Mouse (Mus musculus) midbrain, embryonic 10.5 days (tissue): Measurements from ENCODE around the gene Me3. TPM values are rescaled to one million over a fixed set of nuclear protein-coding genes. Genes with fewer than 3 reads are reported as not detected.
A peak's percentile ranks its signal among the peaks of the same experiment; 100 is the strongest.

Source experiments
- DNase-seq: peaks from one replicate; pipeline ENCODE4 v3.0.0-alpha.2; 2017; ENCODE audit warnings: low spot score
- H3K27ac ChIP-seq: fragments of 300-500 bp; sonication (generic); replicated peaks from 2 replicates; pipeline ENCODE4 v1.5.1; 2016; ENCODE audit warnings: mild to moderate bottlenecking
- H3K27me3 ChIP-seq: fragments of 300-500 bp; sonication (generic); 2 replicates; pipeline ENCODE4 v1.6.1; 2016; ENCODE audit warnings: low read depth, mild to moderate bottlenecking; ENCODE audit not compliant: poor library complexity, severe bottlenecking
- H3K36me3 ChIP-seq: fragments of 300-500 bp; sonication (generic); 2 replicates; pipeline ENCODE4 v1.6.1; 2016; ENCODE audit warnings: mild to moderate bottlenecking, moderate library complexity
- H3K4me1 ChIP-seq: fragments of 300-500 bp; sonication (generic); 2 replicates; pipeline ENCODE4 v1.6.1; 2016
- H3K4me3 ChIP-seq: fragments of 300-500 bp; sonication (generic); 2 replicates; pipeline ENCODE4 v1.5.1; 2016; ENCODE audit warnings: mild to moderate bottlenecking, moderate library complexity
- H3K9me3 ChIP-seq: fragments of 300-500 bp; sonication (generic); replicated peaks from 2 replicates; pipeline ENCODE4 v1.6.1; 2016; ENCODE audit warnings: mild to moderate bottlenecking
- WGBS: fragments of 180-500 bp; shearing (Covaris S2); methylation state at CpG from one replicate; pipeline ENCODE4 v1.1.7; 2016; 5-methylcytosine and 5-hydroxymethylcytosine counted together
- polyA plus RNA-seq: library from polyadenylated mRNA; unstranded; fragments of >200 nt; fragmentation: Nextera tagmentation; extraction: Ambion mirVana; gene quantifications from 2 replicates; pipeline ENCODE4 v1.2.1, GENCODE M21; 2016

Me3 gene
- polyA plus RNA-seq, 1 experiment from 2014 or later, result 1.1 TPM

- 80% methylated on average over 10 of the region's 10 CpGs for WGBS
- Histone ChIP-seq H3K36me3 (no peaks in the 10 kb centered on the region), H3K4me1 (peaks cover 11% of the 10 kb centered on the region), H3K4me3 (no peak overlapping the region), H3K27me3 (no peaks in the 10 kb centered on the region), H3K9me3 (no peaks in the 10 kb centered on the region), H3K27ac (no peak overlapping the region)
- no peak for DNase-seq
Observed at GRCm38 (mm10) chr7:89852158-89853095, 220.2 kb downstream of the Me3 start.

GRCm38 (mm10) chr7:89853131-89853530, 220.9 kb downstream of the Me3 start:
- H3K4me1 ChIP-seq, result peaks cover 11% of the 10 kb centered on the region
- no peak for DNase-seq
- 88% methylated on average over 5 of the region's 5 CpGs for WGBS
- H3K27me3 ChIP-seq, result no peaks in the 10 kb centered on the region
- no peaks in the 10 kb centered on the region for H3K36me3 ChIP-seq
- no peak overlapping the region for H3K4me3 ChIP-seq
- H3K27ac ChIP-seq, result no peak overlapping the region
- no peaks in the 10 kb centered on the region for H3K9me3 ChIP-seq

GRCm38 (mm10) chr7:89855196-89855595, 223.0 kb downstream of the Me3 start:
- no peak overlapping the region for H3K27ac ChIP-seq
- no peaks in the 10 kb centered on the region for H3K36me3 ChIP-seq
- peaks cover 11% of the 10 kb centered on the region for H3K4me1 ChIP-seq
- no peak for DNase-seq
- no peaks in the 10 kb centered on the region for H3K9me3 ChIP-seq
- WGBS, result 69% methylated on average over 1 of the region's 1 CpGs
- H3K4me3 ChIP-seq, result no peak overlapping the region
- H3K27me3 ChIP-seq, result no peaks in the 10 kb centered on the region

GRCm38 (mm10) chr7:89856440-89857217, 224.4 kb downstream of the Me3 start:
- H3K9me3 ChIP-seq, result no peaks in the 10 kb centered on the region
- peak; percentile 41 for DNase-seq
- H3K4me1 ChIP-seq, result peaks cover 11% of the 10 kb centered on the region
- WGBS, result 59% methylated on average over 17 of the region's 17 CpGs
- no peaks in the 10 kb centered on the region for H3K36me3 ChIP-seq
- peak overlapping the region; percentile 42 for H3K27ac ChIP-seq
- H3K27me3 ChIP-seq, result no peaks in the 10 kb centered on the region
- no peak overlapping the region; the same call in 1 of the 2 replicates for H3K4me3 ChIP-seq

- Histone ChIP-seq H3K27ac (no peak overlapping the region), H3K4me1 (no peaks in the 10 kb centered on the region), H3K36me3 (no peaks in the 10 kb centered on the region), H3K27me3 (no peaks in the 10 kb centered on the region), H3K4me3 (no peak overlapping the region), H3K9me3 (no peaks in the 10 kb centered on the region)
- 84% methylated on average over 1 of the region's 1 CpGs for WGBS
- DNase-seq, result no peak
Observed at GRCm38 (mm10) chr7:89864769-89865168, 232.6 kb downstream of the Me3 start.

GRCm38 (mm10) chr7:89867221-89867620, 235.0 kb downstream of the Me3 start:
- Histone ChIP-seq H3K9me3 (no peaks in the 10 kb centered on the region), H3K36me3 (no peaks in the 10 kb centered on the region), H3K4me1 (no peaks in the 10 kb centered on the region), H3K4me3 (no peak overlapping the region), H3K27ac (no peak overlapping the region), H3K27me3 (no peaks in the 10 kb centered on the region)
- DNase-seq, result no peak
- WGBS, result 83% methylated on average over 5 of the region's 5 CpGs

- H3K4me3 ChIP-seq, result no peak overlapping the region
- H3K27me3 ChIP-seq, result no peaks in the 10 kb centered on the region
- no peak for DNase-seq
- H3K27ac ChIP-seq, result no peak overlapping the region
- no peaks in the 10 kb centered on the region for H3K4me1 ChIP-seq
- WGBS, result 86% methylated on average over 1 of the region's 1 CpGs
- no peaks in the 10 kb centered on the region for H3K9me3 ChIP-seq
- H3K36me3 ChIP-seq, result no peaks in the 10 kb centered on the region
Observed at GRCm38 (mm10) chr7:89879686-89880085, 247.5 kb downstream of the Me3 start.

- no peak for DNase-seq
- 82% methylated on average over 3 of the region's 3 CpGs for WGBS
- no peak overlapping the region for H3K27ac ChIP-seq
- no peaks in the 10 kb centered on the region for H3K4me1 ChIP-seq
- H3K4me3 ChIP-seq, result no peak overlapping the region
- H3K27me3 ChIP-seq, result no peaks in the 10 kb centered on the region
- H3K36me3 ChIP-seq, result no peaks in the 10 kb centered on the region
- H3K9me3 ChIP-seq, result no peaks in the 10 kb centered on the region
Observed at GRCm38 (mm10) chr7:89884551-89884950, 252.4 kb downstream of the Me3 start.

- WGBS, result 84% methylated on average over 5 of the region's 5 CpGs
- no peaks in the 10 kb centered on the region for H3K9me3 ChIP-seq
- no peak overlapping the region for H3K27ac ChIP-seq
- no peaks in the 10 kb centered on the region for H3K36me3 ChIP-seq
- DNase-seq, result no peak
- no peak overlapping the region for H3K4me3 ChIP-seq
- H3K27me3 ChIP-seq, result no peaks in the 10 kb centered on the region
- no peaks in the 10 kb centered on the region for H3K4me1 ChIP-seq
Observed at GRCm38 (mm10) chr7:89891412-89891811, 259.2 kb downstream of the Me3 start.

- H3K27ac ChIP-seq, result no peak overlapping the region
- H3K27me3 ChIP-seq, result no peaks in the 10 kb centered on the region
- H3K36me3 ChIP-seq, result no peaks in the 10 kb centered on the region
- DNase-seq, result no peak
- H3K9me3 ChIP-seq, result no peaks in the 10 kb centered on the region
- WGBS, result 31% methylated on average over 4 of the region's 4 CpGs
- no peak overlapping the region for H3K4me3 ChIP-seq
- no peaks in the 10 kb centered on the region for H3K4me1 ChIP-seq
Observed at GRCm38 (mm10) chr7:89891856-89892255, 259.7 kb downstream of the Me3 start.

- Histone ChIP-seq H3K4me3 (peak overlapping the region; percentile 39; the same call in 1 of the 2 replicates), H3K9me3 (no peaks in the 10 kb centered on the region), H3K4me1 (peaks cover 13% of the 10 kb centered on the region), H3K27me3 (no peaks in the 10 kb centered on the region), H3K27ac (no peak overlapping the region), H3K36me3 (no peaks in the 10 kb centered on the region)
- 88% methylated on average over 8 of the region's 8 CpGs for WGBS
- no peak for DNase-seq
Observed at GRCm38 (mm10) chr7:89903007-89903406, 270.8 kb downstream of the Me3 start.

- Histone ChIP-seq H3K27me3 (no peaks in the 10 kb centered on the region), H3K4me1 (peaks cover 13% of the 10 kb centered on the region), H3K9me3 (no peaks in the 10 kb centered on the region), H3K4me3 (peak within 1 kb of the TSS; percentile 39), H3K36me3 (no peaks in the 10 kb centered on the region), H3K27ac (no peak within 1 kb of the TSS)
- DNase-seq, result peak; percentile 54
- WGBS, result 33% methylated on average over 22 of the region's 22 CpGs
Observed at GRCm38 (mm10) chr7:89903442-89904343, 271.5 kb downstream of the Me3 start, which contains the start of gene Ccdc81. TSS of gene Ccdc81 (minus strand) at chr7:89903629.
